Mouse (Mus musculus) limb, embryonic 11.5 days (tissue): Measurements from ENCODE around the gene Sytl3. TPM values are rescaled to one million over a fixed set of nuclear protein-coding genes. Genes with fewer than 3 reads are reported as not detected.

Source experiments
- ATAC-seq: fragments of 200-750 bp; cut with Nextera tagmentation; 2 replicates; pipeline ENCODE4 v1.8.0; 2017; ENCODE audit warnings: low read depth; ENCODE audit not compliant: insufficient number of reproducible peaks, low FRiP score, low TSS enrichment
- DNase-seq: peaks from one replicate; pipeline ENCODE4 v3.0.0-alpha.2; 2015; ENCODE audit warnings: low spot score
- H3K27ac ChIP-seq: fragments of 300-500 bp; sonication (generic); replicated peaks from 2 replicates; pipeline ENCODE4 v1.5.1; 2014; ENCODE audit warnings: low read depth, mild to moderate bottlenecking, low read length
- H3K27me3 ChIP-seq: fragments of 300-500 bp; sonication (generic); 2 replicates; pipeline ENCODE4 v1.6.1; 2014; ENCODE audit warnings: mild to moderate bottlenecking, low read length, mixed read lengths; ENCODE audit not compliant: control insufficient read depth, insufficient read depth
- H3K36me3 ChIP-seq: fragments of 300-500 bp; sonication (generic); 2 replicates; pipeline ENCODE4 v1.6.1; 2014; ENCODE audit warnings: mild to moderate bottlenecking, low read length, moderate library complexity, mixed read lengths; ENCODE audit not compliant: control insufficient read depth, insufficient read depth
- H3K4me1 ChIP-seq: fragments of 300-500 bp; sonication (generic); 2 replicates; pipeline ENCODE4 v1.6.1; 2014; ENCODE audit warnings: low read length, mixed read lengths; ENCODE audit not compliant: control insufficient read depth, insufficient read depth
- H3K4me2 ChIP-seq: fragments of 300-500 bp; sonication (generic); 2 replicates; pipeline ENCODE4 v1.6.1; 2014; ENCODE audit warnings: low read depth, mild to moderate bottlenecking, moderate library complexity; ENCODE audit not compliant: severe bottlenecking
- H3K4me3 ChIP-seq: fragments of 300-500 bp; sonication (generic); 2 replicates; pipeline ENCODE4 v1.5.1; 2014; ENCODE audit warnings: low read depth, low read length
- H3K9ac ChIP-seq: fragments of 300-500 bp; sonication (generic); 2 replicates; pipeline ENCODE4 v1.6.1; 2014; ENCODE audit warnings: mild to moderate bottlenecking, low read length
- H3K9me3 ChIP-seq: fragments of 300-500 bp; sonication (generic); 2 replicates; pipeline ENCODE4 v1.6.1; 2016; ENCODE audit warnings: low read length; ENCODE audit not compliant: control insufficient read depth
- whole genome bisulfite sequencing: fragments of 180-500 bp; shearing (Covaris S2); extraction: QIAGEN DNeasy Blood & Tissue Kit; methylation state at CpG from one replicate; pipeline ENCODE4 v1.1.7; 2014; 5-methylcytosine and 5-hydroxymethylcytosine counted together
- polyA plus RNA-seq: library from polyadenylated mRNA; unstranded; fragments of >200 nt; fragmentation: Nextera tagmentation; extraction: Ambion mirVana; gene quantifications from 2 replicates; pipeline ENCODE4 v1.2.1, GENCODE M21; 2014

Gene Sytl3
- polyA plus RNA-seq, 1 experiment from 2014 or later = not detected

GRCm38 (mm10) chr17:6765886-6766285 is 107.0 kb downstream of the Sytl3 start:
- Histone ChIP-seq H3K27me3 (no peaks in the 10 kb centered on the region), H3K4me3 (no peak overlapping the region), H3K36me3 (no peaks in the 10 kb centered on the region), H3K4me1 (0 out of 2 replicates have a peak, but pooled peaks cover 4% of the 10 kb centered on the region), H3K27ac (no peak overlapping the region), H3K9ac (no peak overlapping the region), H3K4me2 (no peak overlapping the region), H3K9me3 (no peaks in the 10 kb centered on the region)
- no peak for ATAC-seq
- WGBS = 38% methylated on average over 2 of the region's 2 CpGs
- no peak for DNase-seq

DNA sequence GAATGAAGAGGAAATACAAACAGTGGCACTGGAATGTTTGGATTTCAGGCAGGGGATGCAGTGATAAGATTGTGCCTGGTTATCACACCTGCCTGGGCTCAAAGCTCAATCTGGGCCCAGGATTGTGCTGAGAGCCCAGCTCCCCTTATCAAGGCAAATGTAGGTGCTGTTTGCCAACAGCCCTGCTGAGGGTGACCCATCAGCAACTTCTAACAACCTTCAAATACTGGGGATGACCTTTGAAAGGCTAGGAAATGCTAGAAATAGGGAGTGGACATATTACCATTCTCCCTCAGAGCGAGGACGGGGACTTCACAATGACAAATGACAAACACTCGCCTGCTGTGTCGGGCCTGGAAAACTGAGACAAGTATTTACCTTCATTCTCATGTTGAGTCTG is 107.9 kb downstream of the Sytl3 start:
- WGBS = 83% methylated on average over 4 of the region's 4 CpGs
- 0 out of 2 replicates have a peak, but pooled peaks cover 7% of the 10 kb centered on the region for H3K4me1 ChIP-seq

GRCm38 (mm10) chr17:6767771-6768170 is 108.9 kb downstream of the Sytl3 start:
- H3K4me2 ChIP-seq = no peak overlapping the region
- H3K4me3 ChIP-seq = no peak overlapping the region
- no peak overlapping the region for H3K9ac ChIP-seq
- no peak for ATAC-seq
- H3K4me1 ChIP-seq = 0 out of 2 replicates have a peak, but pooled peaks cover 8% of the 10 kb centered on the region
- no peak for DNase-seq
- no peaks in the 10 kb centered on the region for H3K27me3 ChIP-seq
- no peak overlapping the region for H3K27ac ChIP-seq
- 71% methylated on average over 5 of the region's 5 CpGs for WGBS
- H3K9me3 ChIP-seq = no peaks in the 10 kb centered on the region
- no peaks in the 10 kb centered on the region for H3K36me3 ChIP-seq

More for the DNA sequence above, 107.9 kb downstream of the Sytl3 start:
- H3K9me3 ChIP-seq = no peaks in the 10 kb centered on the region
- H3K4me3 ChIP-seq = no peak overlapping the region
- no peaks in the 10 kb centered on the region for H3K27me3 ChIP-seq
- no peak overlapping the region for H3K4me2 ChIP-seq
- no peak for DNase-seq
- no peak overlapping the region for H3K9ac ChIP-seq
- ATAC-seq = no peak
- H3K27ac ChIP-seq = no peak overlapping the region
- H3K36me3 ChIP-seq = no peaks in the 10 kb centered on the region

GRCm38 (mm10) chr17:6768301-6768788 is 109.5 kb downstream of the Sytl3 start:
- H3K4me3 ChIP-seq = no peak overlapping the region
- H3K27ac ChIP-seq = no peak overlapping the region
- H3K9ac ChIP-seq = no peak overlapping the region
- 0 out of 2 replicates have a peak, but pooled peaks cover 8% of the 10 kb centered on the region for H3K4me1 ChIP-seq
- H3K36me3 ChIP-seq = no peaks in the 10 kb centered on the region
- H3K27me3 ChIP-seq = no peaks in the 10 kb centered on the region
- DNase-seq (no peak), ATAC-seq (no peak)
- H3K9me3 ChIP-seq = no peaks in the 10 kb centered on the region
- WGBS = 79% methylated on average over 5 of the region's 5 CpGs
- no peak overlapping the region for H3K4me2 ChIP-seq

DNA sequence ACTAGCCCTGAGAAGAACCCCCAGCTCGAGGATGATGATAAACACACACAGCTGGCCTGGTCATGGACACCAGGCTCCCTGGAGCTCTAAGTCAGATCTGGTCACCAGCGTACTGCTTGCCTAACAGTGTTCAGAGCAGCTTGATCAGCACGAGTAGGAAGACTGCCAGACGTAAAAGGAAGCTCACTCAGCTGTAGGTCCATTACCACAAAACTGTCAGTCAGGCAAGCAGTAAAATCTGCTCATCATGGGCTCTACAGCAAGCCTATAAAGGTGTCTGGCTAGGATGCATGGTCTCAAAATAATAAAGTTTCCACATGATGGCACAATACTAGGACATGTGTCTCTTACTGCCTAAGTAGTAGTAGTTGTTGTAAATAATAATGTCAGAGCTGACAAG is 110.7 kb downstream of the Sytl3 start:
- DNase-seq = no peak
- 0 out of 2 replicates have a peak, but pooled peaks cover 6% of the 10 kb centered on the region for H3K4me1 ChIP-seq
- 38% methylated on average over 4 of the region's 4 CpGs for WGBS
- no peaks in the 10 kb centered on the region for H3K9me3 ChIP-seq
- no peak overlapping the region for H3K27ac ChIP-seq
- H3K36me3 ChIP-seq = no peaks in the 10 kb centered on the region
- no peak for ATAC-seq
- no peaks in the 10 kb centered on the region for H3K27me3 ChIP-seq
- no peak overlapping the region for H3K9ac ChIP-seq
- no peak overlapping the region for H3K4me2 ChIP-seq
- H3K4me3 ChIP-seq = no peak overlapping the region

DNA sequence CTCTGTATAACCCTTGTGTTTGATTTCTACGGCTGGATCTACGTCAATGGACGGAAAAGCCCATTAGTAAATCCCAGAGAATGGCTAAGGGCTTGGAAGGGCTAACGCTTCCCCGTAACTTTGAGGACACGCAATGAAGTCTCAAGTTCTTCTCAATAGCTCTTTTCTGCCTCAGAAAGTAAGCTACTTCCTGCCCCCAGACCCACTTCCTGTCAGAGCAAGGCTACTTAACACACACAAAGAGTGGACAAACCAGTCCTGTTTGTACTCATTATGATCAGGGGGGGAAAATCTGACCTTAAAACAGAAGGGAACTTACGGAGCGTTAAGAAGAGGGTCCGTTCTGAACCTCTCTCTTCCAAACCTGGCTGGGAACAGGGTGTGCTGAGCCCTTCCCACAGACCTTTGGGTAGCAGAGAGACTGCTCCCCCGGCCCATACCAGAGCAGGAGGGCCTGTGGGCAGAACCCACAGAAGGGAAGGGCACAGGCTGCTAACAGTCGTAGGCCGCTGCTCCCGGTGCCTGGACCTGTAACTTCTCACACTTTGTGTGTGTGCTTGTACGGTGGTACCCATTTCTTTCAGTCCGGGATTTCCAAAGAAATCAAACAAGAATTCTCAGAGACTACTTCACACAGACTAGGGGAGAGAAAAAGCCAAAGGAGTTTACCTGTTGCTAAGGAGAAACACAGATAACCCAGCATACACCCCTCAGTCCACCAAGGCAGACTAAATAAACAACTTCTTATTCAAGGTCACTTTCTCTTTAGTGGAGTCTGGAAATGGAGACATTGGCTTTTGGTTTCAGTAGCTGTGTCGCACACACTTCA is 113.0 kb downstream of the Sytl3 start:
- 90% methylated on average over 16 of the region's 16 CpGs for WGBS
- ATAC-seq (no peak), DNase-seq (no peak)
- Histone ChIP-seq H3K27me3 (no peaks in the 10 kb centered on the region), H3K9me3 (no peaks in the 10 kb centered on the region), H3K4me2 (no peak overlapping the region), H3K27ac (no peak overlapping the region; the same call in 1 of the 2 replicates), H3K9ac (no peak overlapping the region), H3K4me3 (no peak overlapping the region), H3K4me1 (0 out of 2 replicates have a peak, but pooled peaks cover 6% of the 10 kb centered on the region), H3K36me3 (no peaks in the 10 kb centered on the region)

DNA sequence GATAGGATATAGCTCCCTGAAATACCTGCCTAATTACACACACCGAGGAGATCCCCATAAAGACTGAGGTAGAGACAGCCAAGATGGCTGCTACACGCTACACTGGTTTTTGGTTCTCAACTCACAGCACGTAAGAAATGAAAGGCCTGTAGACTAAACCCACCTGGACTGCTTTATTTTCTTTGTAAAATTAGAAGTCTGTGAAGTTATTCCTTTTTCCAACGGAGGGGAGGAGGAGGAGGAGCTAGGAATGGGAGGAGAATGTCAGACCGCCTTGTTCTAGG is 113.5 kb downstream of the Sytl3 start:
- 0 out of 2 replicates have a peak, but pooled peaks cover 6% of the 10 kb centered on the region for H3K4me1 ChIP-seq
- WGBS = 82% methylated on average over 5 of the region's 5 CpGs

DNA sequence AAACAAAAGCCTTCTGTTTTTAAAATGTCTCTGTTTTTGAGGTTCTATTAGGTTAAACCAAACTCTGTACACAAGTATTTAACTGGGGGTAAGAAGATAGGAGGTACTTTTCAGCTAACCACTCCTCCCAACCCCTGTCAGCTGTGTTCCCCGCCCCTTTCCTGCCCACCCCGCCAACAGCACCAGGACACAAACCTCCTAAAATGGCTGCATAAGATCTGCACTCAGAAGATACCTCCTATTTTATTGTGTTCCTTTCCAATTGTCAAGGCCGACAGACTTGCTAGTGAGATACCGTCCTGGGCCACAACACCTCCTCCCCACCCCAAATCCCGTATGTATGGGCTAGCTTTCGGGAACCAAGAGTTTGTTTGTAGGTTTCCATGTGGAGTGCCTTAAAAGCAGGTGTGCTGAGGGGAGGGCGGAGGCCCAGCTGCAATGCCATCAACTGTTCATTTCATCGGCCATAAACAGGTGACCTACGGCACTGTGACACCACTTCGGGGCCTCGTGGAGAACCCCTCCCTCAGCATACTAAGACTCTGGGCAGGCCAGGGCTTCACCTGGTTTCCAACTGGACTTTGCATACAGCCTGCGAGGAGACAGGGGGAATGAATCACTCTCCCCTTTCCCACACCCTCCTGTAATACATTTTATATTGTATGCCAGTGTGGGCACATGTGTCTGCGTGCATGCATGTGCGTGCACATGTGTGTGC is 114.5 kb downstream of the Sytl3 start:
- Histone ChIP-seq H3K9ac (no peak overlapping the region), H3K27ac (no peak overlapping the region), H3K4me2 (no peak overlapping the region), H3K27me3 (no peaks in the 10 kb centered on the region), H3K36me3 (no peaks in the 10 kb centered on the region), H3K4me3 (no peak overlapping the region), H3K4me1 (0 out of 2 replicates have a peak, but pooled peaks cover 9% of the 10 kb centered on the region), H3K9me3 (no peaks in the 10 kb centered on the region)
- 84% methylated on average over 14 of the region's 14 CpGs for WGBS
- ATAC-seq = no peak
- no peak for DNase-seq

More for the DNA sequence above, 113.5 kb downstream of the Sytl3 start:
- no peaks in the 10 kb centered on the region for H3K36me3 ChIP-seq
- no peak overlapping the region for H3K4me3 ChIP-seq
- no peak overlapping the region for H3K27ac ChIP-seq
- no peaks in the 10 kb centered on the region for H3K9me3 ChIP-seq
- H3K4me2 ChIP-seq = no peak overlapping the region
- no peaks in the 10 kb centered on the region for H3K27me3 ChIP-seq
- no peak for ATAC-seq
- H3K9ac ChIP-seq = no peak overlapping the region
- no peak for DNase-seq
